19 mouse cellular contexts compared by ENCODE assay signal in genomic region chr7:48812358-48812757, GRCm38 (mm10). TPM values are rescaled to one million over a fixed set of nuclear protein-coding genes. Genes with fewer than 3 reads are reported as not detected.
DNase-seq lines count a peak whose midpoint lies in the region; ATAC-seq and TF ChIP-seq lines count a peak whose summit lies in the region.
"Had no signal": no experiment of that assay in that cellular context is flagged by ENCODE, and none has a peak within 500 bp of the region (broad histone marks: within the 10 kb centered on the region; RNA-seq: fewer than 3 reads in every experiment).

No protein-coding gene starts in this region.

- peak; percentile 59 for TF ChIP-seq CTCF in heart, postnatal 0 days (IDR thresholded peaks at IDR 0.05; ENCODE audit: low read depth)
- peak; percentile 36 for TF ChIP-seq CTCF in liver, postnatal 0 days (IDR thresholded peaks at IDR 0.05; ENCODE audit: low read depth)
- peak; percentile 15; the same call in 1 of the 2 replicates for TF ChIP-seq CTCF in embryonic fibroblast, embryonic 13.5 days (IDR thresholded peaks at IDR 0.05; ENCODE audit: borderline replicate concordance, insufficient read depth, low read length)

- H3K9me3 ChIP-seq in heart, postnatal 0 days (replicated peaks; ENCODE audit: control insufficient read depth, low read length): no peaks in the 10 kb centered on the region
- no peaks in the 10 kb centered on the region for H3K9me3 ChIP-seq in heart, embryonic 10.5 days
- H3K9me3 ChIP-seq in liver, postnatal 0 days (ENCODE audit: low read length): no peaks in the 10 kb centered on the region
- H3K9me3 ChIP-seq: forebrain, embryonic 12.5 days; hindbrain, embryonic 10.5 days; limb, embryonic 12.5 days had no signal

- TF ChIP-seq POLR2A in embryonic fibroblast, embryonic 13.5 days (IDR thresholded peaks at IDR 0.05; ENCODE audit: low read depth, low read length): no peak

- TF ChIP-seq EP300 in heart, postnatal 0 days (IDR thresholded peaks at IDR 0.05; ENCODE audit: low read depth): no peak
- TF ChIP-seq EP300 in liver, postnatal 0 days (IDR thresholded peaks at IDR 0.05; ENCODE audit: low read depth): no peak

- no peak for DNase-seq in heart, postnatal 0 days (ENCODE audit: low spot score)
- no peak for DNase-seq in heart, embryonic 10.5 days (ENCODE audit: low spot score)
- DNase-seq in liver, postnatal 0 days: no peak
- DNase-seq in liver: no peak
- DNase-seq in 416B (ENCODE audit: low read depth): peak; percentile 28
- DNase-seq in frontal cortex, postnatal 14 days (ENCODE audit: low spot score in 2 of 2): no peak
- DNase-seq: cerebellum, adult 2 months; cerebellum, postnatal 36 days; gastrocnemius, postnatal 10 days; kidney, adult 9 months; kidney, postnatal 4 days; thymus, postnatal 36 days had no signal

- peaks cover 41% of the 10 kb centered on the region for H3K36me3 ChIP-seq in heart, postnatal 0 days (replicated peaks; ENCODE audit: control insufficient read depth, insufficient read depth, low read length)
- peaks cover 56% of the 10 kb centered on the region for H3K36me3 ChIP-seq in heart, embryonic 10.5 days
- peaks cover 26% of the 10 kb centered on the region for H3K36me3 ChIP-seq in liver, postnatal 0 days (replicated peaks; ENCODE audit: insufficient read depth, low read length)

- H3K4me3 ChIP-seq in heart, postnatal 0 days (ENCODE audit: low read depth, low read length): no peak overlapping the region
- no peak overlapping the region for H3K4me3 ChIP-seq in heart, embryonic 10.5 days
- H3K4me3 ChIP-seq in liver, postnatal 0 days (ENCODE audit: low read depth, low read length): no peak overlapping the region
- no peak overlapping the region for H3K4me3 ChIP-seq in embryonic fibroblast, embryonic 13.5 days (ENCODE audit: insufficient read depth, low read length)
- H3K4me3 ChIP-seq: forebrain, embryonic 12.5 days; hindbrain, embryonic 10.5 days; limb, embryonic 12.5 days had no signal

- H3K27ac ChIP-seq in heart, postnatal 0 days (ENCODE audit: low read depth): no peak overlapping the region
- H3K27ac ChIP-seq in heart, embryonic 10.5 days: no peak overlapping the region
- H3K27ac ChIP-seq in liver, postnatal 0 days (ENCODE audit: low read depth): no peak overlapping the region
- H3K27ac ChIP-seq in embryonic fibroblast, embryonic 13.5 days (ENCODE audit: insufficient read depth, low read length): no peak overlapping the region
- H3K27ac ChIP-seq: forebrain, embryonic 12.5 days; hindbrain, embryonic 10.5 days; limb, embryonic 12.5 days had no signal

- no peaks in the 10 kb centered on the region for H3K4me1 ChIP-seq in heart, postnatal 0 days (ENCODE audit: control insufficient read depth, insufficient read depth)
- no peaks in the 10 kb centered on the region for H3K4me1 ChIP-seq in heart, embryonic 10.5 days
- no peaks in the 10 kb centered on the region for H3K4me1 ChIP-seq in liver, postnatal 0 days (ENCODE audit: insufficient read depth)
- no peaks in the 10 kb centered on the region; the same call in 1 of the 2 replicates for H3K4me1 ChIP-seq in embryonic fibroblast, embryonic 13.5 days (ENCODE audit: control insufficient read depth, insufficient read depth, low read length)
- H3K4me1 ChIP-seq: forebrain, embryonic 12.5 days; hindbrain, embryonic 10.5 days; limb, embryonic 12.5 days had no signal

- 0 out of 2 replicates have a peak, but pooled peaks have one; percentile 44 for ATAC-seq in heart, postnatal 0 days (ENCODE audit: insufficient read depth, low read depth)
- no peak for ATAC-seq in liver, postnatal 0 days

- H3K27me3 ChIP-seq in heart, postnatal 0 days (ENCODE audit: control insufficient read depth, insufficient read depth, low read length): no peaks in the 10 kb centered on the region
- no peaks in the 10 kb centered on the region for H3K27me3 ChIP-seq in heart, embryonic 10.5 days (ENCODE audit: insufficient read depth, poor library complexity, severe bottlenecking)
- no peaks in the 10 kb centered on the region for H3K27me3 ChIP-seq in liver, postnatal 0 days (ENCODE audit: insufficient read depth, low read length)
- H3K27me3 ChIP-seq: forebrain, embryonic 12.5 days; limb, embryonic 12.5 days had no signal

- H3K4me2 ChIP-seq in heart, postnatal 0 days (ENCODE audit: low read depth, low read length): no peak overlapping the region
- no peak overlapping the region for H3K4me2 ChIP-seq in liver, postnatal 0 days (ENCODE audit: low read depth, low read length)
- H3K4me2 ChIP-seq: forebrain, embryonic 12.5 days; limb, embryonic 12.5 days had no signal

- H3K9ac ChIP-seq in heart, postnatal 0 days (replicated peaks; ENCODE audit: low read depth, low read length): no peak overlapping the region
- no peak overlapping the region for H3K9ac ChIP-seq in liver, postnatal 0 days (replicated peaks)
- H3K9ac ChIP-seq: forebrain, embryonic 12.5 days; limb, embryonic 12.5 days had no signal

RNA-seq across cellular contexts. Expression of gene Zdhhc13, which starts 23.6 kb away (rescaled TPM):
- total RNA-seq in heart, postnatal 0 days (2014; rRNA removed; ENCODE audit: low replicate concordance): 51.6 and 58.5 TPM in 2 replicates
- 26.9 and 29.5 TPM in 2 replicates for polyA plus RNA-seq in heart, postnatal 0 days (2015; fragmentation: Nextera tagmentation; extraction: Ambion mirVana)
- polyA plus RNA-seq in heart, embryonic 10.5 days (2016; fragmentation: Nextera tagmentation; extraction: Ambion mirVana): 34.8 and 37.7 TPM in 2 replicates
- polyA plus RNA-seq in liver, postnatal 0 days (2015; fragmentation: Nextera tagmentation; extraction: Ambion mirVana): 8.2 and 10.3 TPM in 2 replicates
- 28.1 and 28.6 TPM in 2 replicates for polyA plus RNA-seq in embryonic fibroblast, embryonic 13.5 days (2011; ENCODE audit: insufficient read length, low read depth, missing spikeins)

RNA-seq across cellular contexts. Expression of gene Csrp3, which starts 35.5 kb away (rescaled TPM):
- 1,353 and 1,464 TPM in 2 replicates for total RNA-seq in heart, postnatal 0 days (2014; rRNA removed; ENCODE audit: low replicate concordance)
- polyA plus RNA-seq in heart, postnatal 0 days (2015; fragmentation: Nextera tagmentation; extraction: Ambion mirVana): 1,907 and 1,928 TPM in 2 replicates
- polyA plus RNA-seq in heart, embryonic 10.5 days (2016; fragmentation: Nextera tagmentation; extraction: Ambion mirVana): 905 and 1,263 TPM in 2 replicates
- 0.85 and 2.5 TPM in 2 replicates for polyA plus RNA-seq in liver, postnatal 0 days (2015; fragmentation: Nextera tagmentation; extraction: Ambion mirVana)
- not detected in 2 replicates for polyA plus RNA-seq in embryonic fibroblast, embryonic 13.5 days (2011; ENCODE audit: insufficient read length, low read depth, missing spikeins)
- total RNA-seq: layer of hippocampus, postnatal 14 days; left cerebral cortex, postnatal 10 days had no signal
- polyA plus RNA-seq: cerebellum, adult 2 months; hindbrain, embryonic 10.5 days; testis, adult 2 months had no signal

Comparison
In these comparisons a context has a peak if more than half of its experiments do, and no peak if none do; other contexts are left out.
1. RNA of gene Csrp3, which starts 35.5 kb away (polyA plus RNA-seq): 1,907 to 1,928 TPM in heart, postnatal 0 days and 905 to 1,263 TPM in heart, embryonic 10.5 days; 0.85 to 2.5 TPM in liver, postnatal 0 days and not detected in embryonic fibroblast, embryonic 13.5 days; every median in the first group is over 100 times any median in the second.
2. Peak in every context shown above with its lines, with median percentiles within 50 percentile points of each other: CTCF ChIP-seq.